In the genomic region with DNA sequence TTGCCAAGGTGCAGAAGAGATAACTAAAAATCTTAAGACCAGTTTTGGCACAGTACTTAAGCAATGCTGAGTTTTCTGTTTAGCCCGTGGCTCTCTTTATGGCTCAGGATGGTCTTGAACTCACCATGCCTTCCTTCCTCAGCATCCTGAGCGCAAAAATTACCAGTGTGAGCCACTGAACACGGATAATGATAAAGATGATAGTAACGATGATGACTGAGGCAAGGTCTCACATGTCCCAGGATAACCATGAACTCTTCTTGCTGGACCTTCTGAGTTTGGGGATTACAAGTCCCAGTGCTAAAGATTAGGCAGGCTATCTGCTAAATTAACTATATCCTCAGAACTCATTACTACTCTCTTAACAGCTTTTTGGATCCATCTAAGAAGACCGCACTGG, we compare ENCODE assay signal across 27 mouse cellular contexts. TPM values are rescaled to one million over a fixed set of nuclear protein-coding genes. Genes with fewer than 3 reads are reported as not detected.
DNase-seq lines count a peak whose midpoint lies in the region; ATAC-seq and TF ChIP-seq lines count a peak whose summit lies in the region.
"Had no signal": no experiment of that assay in that cellular context is flagged by ENCODE, and none has a peak within 500 bp of the region (broad histone marks: within the 10 kb centered on the region; RNA-seq: fewer than 3 reads in every experiment).

No protein-coding gene starts in this region.

- no peak for TF ChIP-seq CTCF in hindbrain, postnatal 0 days (IDR thresholded peaks at IDR 0.05; ENCODE audit: low read depth)
- TF ChIP-seq CTCF in MEL (IDR thresholded peaks at IDR 0.05 in 2 of 3, conservative IDR thresholded peaks at IDR 0.05 in 1 of 3; ENCODE audit: control insufficient read depth in 1 of 3, insufficient read depth in 1 of 3, low read depth in 2 of 3, low read length in 3 of 3, poor library complexity in 1 of 3, severe bottlenecking in 1 of 3) = no peak

- H3K9ac ChIP-seq in hindbrain, embryonic 12.5 days = no peak overlapping the region
- H3K9ac ChIP-seq in hindbrain, postnatal 0 days (replicated peaks; ENCODE audit: low read length) = no peak overlapping the region
- no peak overlapping the region for H3K9ac ChIP-seq in midbrain, embryonic 15.5 days
- H3K9ac ChIP-seq in midbrain, embryonic 14.5 days (replicated peaks; ENCODE audit: low read length) = no peak overlapping the region
- H3K9ac ChIP-seq in MEL (ENCODE audit: control insufficient read depth, low read depth, low read length, poor library complexity, severe bottlenecking) = no peak overlapping the region
- H3K9ac ChIP-seq: embryonic facial prominence, embryonic 13.5 days; hindbrain, embryonic 13.5 days had no signal

- TF ChIP-seq POLR2A in MEL (IDR thresholded peaks at IDR 0.05; ENCODE audit: control insufficient read depth in 1 of 2, insufficient read depth in 1 of 2, low read depth in 1 of 2, low read length in 2 of 2, poor library complexity in 1 of 2) = no peak

- H3K27me3 ChIP-seq in hindbrain, embryonic 12.5 days = no peaks in the 10 kb centered on the region
- H3K27me3 ChIP-seq in hindbrain, postnatal 0 days (ENCODE audit: insufficient read depth, low read length) = no peaks in the 10 kb centered on the region
- no peaks in the 10 kb centered on the region for H3K27me3 ChIP-seq in midbrain, embryonic 15.5 days (replicated peaks)
- H3K27me3 ChIP-seq in midbrain, embryonic 14.5 days (ENCODE audit: control insufficient read depth, insufficient read depth, low read length) = no peaks in the 10 kb centered on the region
- no peaks in the 10 kb centered on the region for H3K27me3 ChIP-seq in MEL (ENCODE audit: control insufficient read depth in 1 of 2, insufficient read depth in 2 of 2, low read length in 2 of 2)
- H3K27me3 ChIP-seq: embryonic facial prominence, embryonic 13.5 days; heart, embryonic 13.5 days; hindbrain, embryonic 13.5 days had no signal

- TF ChIP-seq RAD21 in MEL (IDR thresholded peaks at IDR 0.05; ENCODE audit: low read depth, low read length) = no peak

- no peak overlapping the region for H3K27ac ChIP-seq in hindbrain, embryonic 12.5 days
- no peak overlapping the region for H3K27ac ChIP-seq in hindbrain, postnatal 0 days
- H3K27ac ChIP-seq in midbrain, embryonic 15.5 days = no peak overlapping the region
- no peak overlapping the region for H3K27ac ChIP-seq in midbrain, embryonic 14.5 days (replicated peaks; ENCODE audit: low read depth, low read length)
- no peak overlapping the region for H3K27ac ChIP-seq in MEL (ENCODE audit: control insufficient read depth, low read depth, low read length)
- H3K27ac ChIP-seq: embryonic facial prominence, embryonic 13.5 days; forebrain, embryonic 12.5 days; heart, adult 2 months; heart, embryonic 13.5 days had no signal

- H3K79me2 ChIP-seq in MEL (ENCODE audit: control insufficient read depth, insufficient read depth, low read length, poor library complexity) = peaks cover 23% of the 10 kb centered on the region

- H3K9me3 ChIP-seq in hindbrain, embryonic 12.5 days (replicated peaks) = no peaks in the 10 kb centered on the region
- no peaks in the 10 kb centered on the region for H3K9me3 ChIP-seq in hindbrain, postnatal 0 days (ENCODE audit: low read length)
- no peaks in the 10 kb centered on the region for H3K9me3 ChIP-seq in midbrain, embryonic 15.5 days
- H3K9me3 ChIP-seq in midbrain, embryonic 14.5 days (ENCODE audit: control insufficient read depth, low read length) = no peaks in the 10 kb centered on the region
- no peaks in the 10 kb centered on the region for H3K9me3 ChIP-seq in MEL (replicated peaks; ENCODE audit: insufficient read depth, low read length)
- H3K9me3 ChIP-seq: embryonic facial prominence, embryonic 10.5 days; embryonic facial prominence, embryonic 13.5 days; forebrain, embryonic 12.5 days; forebrain, embryonic 15.5 days; heart, embryonic 10.5 days; heart, embryonic 13.5 days; hindbrain, embryonic 13.5 days had no signal

- no peak for DNase-seq in hindbrain, postnatal 0 days (ENCODE audit: low spot score)
- DNase-seq in midbrain, embryonic 14.5 days = no peak
- DNase-seq in MEL (ENCODE audit: low read depth, low spot score) = no peak
- no peak for DNase-seq in right cerebral cortex, postnatal 25 days
- DNase-seq: adrenal gland, adult 8-10 months; adrenal gland, postnatal 25 days; B cell, adult 2 months; cerebellum, adult 11-12 months; cerebellum, adult 8-10 months; cerebellum, postnatal 10 days; cerebellum, postnatal 36 days; embryo, embryonic 11 days; gastrocnemius, postnatal 10 days; gastrocnemius, postnatal 36 days; heart, adult 2 months; heart, postnatal 14 days; heart, postnatal 4 days had no signal

- peak overlapping the region; percentile 95; the same call in 1 of the 2 replicates for H3K4me2 ChIP-seq in hindbrain, embryonic 12.5 days (replicated peaks)
- H3K4me2 ChIP-seq in hindbrain, postnatal 0 days (ENCODE audit: low read depth, low read length) = no peak overlapping the region
- peak overlapping the region; percentile 85; the same call in 1 of the 2 replicates for H3K4me2 ChIP-seq in midbrain, embryonic 15.5 days
- no peak overlapping the region for H3K4me2 ChIP-seq in midbrain, embryonic 14.5 days (ENCODE audit: low read length)

- H3K36me3 ChIP-seq in hindbrain, embryonic 12.5 days = peaks cover 2% of the 10 kb centered on the region; the same call in 1 of the 2 replicates
- H3K36me3 ChIP-seq in hindbrain, postnatal 0 days (ENCODE audit: insufficient read depth, low read length) = no peaks in the 10 kb centered on the region
- no peaks in the 10 kb centered on the region for H3K36me3 ChIP-seq in midbrain, embryonic 15.5 days (replicated peaks)
- H3K36me3 ChIP-seq in midbrain, embryonic 14.5 days (ENCODE audit: control insufficient read depth, insufficient read depth, low read length) = 0 out of 2 replicates have a peak, but pooled peaks cover 2% of the 10 kb centered on the region
- H3K36me3 ChIP-seq in MEL (ENCODE audit: control insufficient read depth in 1 of 2, insufficient read depth in 2 of 2, low read length in 2 of 2) = peaks cover 0 to 16% of the 10 kb centered on the region in 2 experiments; a peak in 2 of 4 replicates
- H3K36me3 ChIP-seq: forebrain, embryonic 12.5 days; forebrain, embryonic 15.5 days; hindbrain, embryonic 13.5 days had no signal

- H3K4me1 ChIP-seq in hindbrain, embryonic 12.5 days = peaks cover 8% of the 10 kb centered on the region
- no peaks in the 10 kb centered on the region for H3K4me1 ChIP-seq in hindbrain, postnatal 0 days (ENCODE audit: insufficient read depth, low read length)
- peaks cover 15% of the 10 kb centered on the region for H3K4me1 ChIP-seq in midbrain, embryonic 15.5 days
- H3K4me1 ChIP-seq in midbrain, embryonic 14.5 days (ENCODE audit: control insufficient read depth, insufficient read depth, low read length) = peaks cover 6% of the 10 kb centered on the region; the same call in 1 of the 2 replicates
- peaks cover 2 to 8% of the 10 kb centered on the region in 2 experiments; a peak in 2 of 4 replicates for H3K4me1 ChIP-seq in MEL (ENCODE audit: control insufficient read depth in 1 of 2, insufficient read depth in 2 of 2, low read length in 2 of 2)

- TF ChIP-seq EP300 in MEL (IDR thresholded peaks at IDR 0.05; ENCODE audit: low read depth in 1 of 2, low read length in 2 of 2) = no peak

- ATAC-seq in hindbrain, embryonic 12.5 days (ENCODE audit: low FRiP score) = no peak
- ATAC-seq in hindbrain, postnatal 0 days = no peak
- ATAC-seq in midbrain, embryonic 15.5 days (replicated peaks) = no peak
- ATAC-seq in midbrain, embryonic 14.5 days (ENCODE audit: low FRiP score, low TSS enrichment) = no peak
- ATAC-seq: activated CD4-positive, CD25-positive, alpha-beta regulatory T cell, adult 4 months had no signal

- 93% methylated on average over 5 of the region's 5 CpGs for WGBS in hindbrain, embryonic 12.5 days
- WGBS in hindbrain, postnatal 0 days = 89% methylated on average over 5 of the region's 5 CpGs
- WGBS in midbrain, embryonic 15.5 days = 86% methylated on average over 5 of the region's 5 CpGs
- WGBS in midbrain, embryonic 14.5 days = 90% methylated on average over 5 of the region's 5 CpGs

- no peak overlapping the region for H3K4me3 ChIP-seq in hindbrain, embryonic 12.5 days
- no peak overlapping the region for H3K4me3 ChIP-seq in hindbrain, postnatal 0 days (ENCODE audit: low read length)
- H3K4me3 ChIP-seq in midbrain, embryonic 15.5 days = peak overlapping the region; percentile 78; the same call in 1 of the 2 replicates
- no peak overlapping the region for H3K4me3 ChIP-seq in midbrain, embryonic 14.5 days (replicated peaks; ENCODE audit: low read depth, low read length)
- H3K4me3 ChIP-seq in MEL (ENCODE audit: control insufficient read depth in 1 of 2, insufficient read depth in 1 of 2, low read depth in 2 of 2, low read length in 2 of 2) = no peak overlapping the region

TF ChIP-seq in MEL, 35 proteins besides CTCF, POLR2A, EP300 and RAD21:
- TF ChIP-seq SMC3 (IDR thresholded peaks at IDR 0.05; ENCODE audit: low read depth, low read length) (no peak), TBP (IDR thresholded peaks at IDR 0.05; ENCODE audit: low read depth, low read length) (peak; percentile 98)

RNA-seq across cellular contexts. Expression of a gene that starts 1.0 kb away (rescaled TPM):
- 83.9 and 84.7 TPM in 2 replicates for polyA plus RNA-seq in hindbrain, embryonic 12.5 days (2016; fragmentation: Nextera tagmentation; extraction: Ambion mirVana)
- total RNA-seq in hindbrain, postnatal 0 days (2014; rRNA removed) = 61.4 and 70.4 TPM in 2 replicates
- polyA plus RNA-seq in hindbrain, postnatal 0 days (2015; fragmentation: Nextera tagmentation; extraction: Ambion mirVana) = 73.0 and 80.0 TPM in 2 replicates
- polyA plus RNA-seq in midbrain, embryonic 15.5 days (2015; fragmentation: Nextera tagmentation; extraction: Ambion mirVana) = 82.0 and 88.7 TPM in 2 replicates
- polyA plus RNA-seq in midbrain, embryonic 14.5 days (2014; fragmentation: Nextera tagmentation; extraction: Ambion mirVana) = 80.1 and 89.8 TPM in 2 replicates
- total RNA-seq in MEL (2012; rRNA removed) = 16.1 and 16.8 TPM in 2 replicates
- polyA plus RNA-seq in MEL (2012; ENCODE audit: insufficient read depth in 1 of 2, insufficient read length in 2 of 2, low read depth in 1 of 2, low replicate concordance in 2 of 2, missing spikeins in 1 of 2) = 100 to 1,000 TPM in 1 of 2 experiments, 10 to 100 TPM in 1; 29.8 to 269 TPM

RNA-seq across cellular contexts. Expression of a gene that starts 51.9 kb away (rescaled TPM):
- polyA plus RNA-seq in hindbrain, embryonic 12.5 days (2016; fragmentation: Nextera tagmentation; extraction: Ambion mirVana) = 2.9 and 3.5 TPM in 2 replicates
- total RNA-seq in hindbrain, postnatal 0 days (2014; rRNA removed) = 12.2 and 17.0 TPM in 2 replicates
- 8.6 and 8.7 TPM in 2 replicates for polyA plus RNA-seq in hindbrain, postnatal 0 days (2015; fragmentation: Nextera tagmentation; extraction: Ambion mirVana)
- polyA plus RNA-seq in midbrain, embryonic 15.5 days (2015; fragmentation: Nextera tagmentation; extraction: Ambion mirVana) = 2.9 and 3.3 TPM in 2 replicates
- polyA plus RNA-seq in midbrain, embryonic 14.5 days (2014; fragmentation: Nextera tagmentation; extraction: Ambion mirVana) = 1.4 and 2.3 TPM in 2 replicates
- total RNA-seq in MEL (2012; rRNA removed) = not detected in 2 replicates
- polyA plus RNA-seq in MEL (2012; ENCODE audit: insufficient read depth in 1 of 2, insufficient read length in 2 of 2, low read depth in 1 of 2, low replicate concordance in 2 of 2, missing spikeins in 1 of 2) = not detected

Comparison
In these comparisons a context has a peak if more than half of its experiments do, and no peak if none do; other contexts are left out.
1. H3K4me2 ChIP-seq: peak in hindbrain, embryonic 12.5 days (single experiment) and midbrain, embryonic 15.5 days (single experiment); none in hindbrain, postnatal 0 days (single experiment) and midbrain, embryonic 14.5 days (single experiment).